Mouse (Mus musculus) hindbrain, embryonic 16.5 days (tissue): ENCODE measurements at regions not wholly inside any gene's neighbourhood (a gene's known extent, or its start where the extent isn't known, plus 50 kb on each side); places are given as distances from the start of the nearest gene placed in this dataset.

Experiments
- ATAC-seq: fragments of 200-750 bp; cut with Nextera tagmentation; 2 replicates; pipeline ENCODE4 v1.8.0; 2017; ENCODE audit warnings: moderate TSS enrichment, moderate library complexity
- H3K27ac ChIP-seq: fragments of 300-500 bp; sonication (generic); 2 replicates; pipeline ENCODE4 v1.5.1; 2014; ENCODE audit warnings: low read depth, mild to moderate bottlenecking, control low read depth, low read length, moderate library complexity
- H3K27me3 ChIP-seq: fragments of 300-500 bp; sonication (generic); replicated peaks from 2 replicates; pipeline ENCODE4 v1.6.1; 2014; ENCODE audit warnings: low read length; ENCODE audit not compliant: control insufficient read depth, insufficient read depth
- H3K36me3 ChIP-seq: fragments of 300-500 bp; sonication (generic); 2 replicates; pipeline ENCODE4 v1.6.1; 2014; ENCODE audit warnings: mild to moderate bottlenecking, low read length, moderate library complexity, mixed read lengths; ENCODE audit not compliant: control insufficient read depth, insufficient read depth
- H3K4me1 ChIP-seq: fragments of 300-500 bp; sonication (generic); 2 replicates; pipeline ENCODE4 v1.6.1; 2014; ENCODE audit warnings: low read depth, low read length; ENCODE audit not compliant: control insufficient read depth, insufficient read depth
- H3K4me2 ChIP-seq: fragments of 300-500 bp; sonication (generic); 2 replicates; pipeline ENCODE4 v1.6.1; 2014; ENCODE audit warnings: mild to moderate bottlenecking, low read length, control low read depth, moderate library complexity
- H3K4me3 ChIP-seq: fragments of 300-500 bp; sonication (generic); 2 replicates; pipeline ENCODE4 v1.5.1; 2014; ENCODE audit warnings: mild to moderate bottlenecking, low read length, control low read depth, moderate library complexity
- H3K9ac ChIP-seq: fragments of 300-500 bp; sonication (generic); 2 replicates; pipeline ENCODE4 v1.6.1; 2014; ENCODE audit warnings: low read depth, mild to moderate bottlenecking, control low read depth, low read length, moderate library complexity
- H3K9me3 ChIP-seq: fragments of 300-500 bp; sonication (generic); 2 replicates; pipeline ENCODE4 v1.6.1; 2014; ENCODE audit warnings: mild to moderate bottlenecking, low read length, moderate library complexity; ENCODE audit not compliant: control insufficient read depth
- WGBS: fragments of 180-500 bp; shearing (Covaris S2); extraction: QIAGEN DNeasy Blood & Tissue Kit; methylation state at CpG from one replicate; pipeline ENCODE4 v1.1.7; 2014; 5-methylcytosine and 5-hydroxymethylcytosine counted together

DNA sequence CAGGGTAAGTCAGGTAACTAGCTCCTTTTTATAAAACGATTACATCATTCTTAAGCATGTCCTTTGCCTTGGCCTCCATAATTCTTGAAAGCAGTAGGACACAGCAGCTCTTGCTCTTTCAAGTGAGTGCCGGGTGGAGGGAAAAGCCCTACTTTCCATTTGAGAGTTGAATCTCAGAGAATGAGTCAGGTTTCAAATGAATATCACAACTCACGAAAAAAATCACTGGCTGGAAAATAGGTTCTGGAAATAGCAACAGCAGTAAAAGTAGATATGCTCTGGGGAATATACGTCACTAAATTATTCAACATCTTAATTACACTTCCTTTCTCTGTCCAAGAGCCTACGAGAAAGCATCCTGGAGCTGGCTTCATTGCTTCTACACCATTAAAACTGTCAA, 250.5 kb downstream of the Kcnc2 start:
- H3K27ac ChIP-seq = no peak overlapping the region
- no peak overlapping the region for H3K9ac ChIP-seq
- H3K36me3 ChIP-seq = no peaks in the 10 kb centered on the region
- H3K4me3 ChIP-seq = no peak overlapping the region
- no peaks in the 10 kb centered on the region for H3K27me3 ChIP-seq
- no peaks in the 10 kb centered on the region for H3K4me1 ChIP-seq
- H3K9me3 ChIP-seq = no peaks in the 10 kb centered on the region
- no peak for ATAC-seq
- H3K4me2 ChIP-seq = no peak overlapping the region
- 68% methylated on average over 5 of the region's 5 CpGs for WGBS

DNA sequence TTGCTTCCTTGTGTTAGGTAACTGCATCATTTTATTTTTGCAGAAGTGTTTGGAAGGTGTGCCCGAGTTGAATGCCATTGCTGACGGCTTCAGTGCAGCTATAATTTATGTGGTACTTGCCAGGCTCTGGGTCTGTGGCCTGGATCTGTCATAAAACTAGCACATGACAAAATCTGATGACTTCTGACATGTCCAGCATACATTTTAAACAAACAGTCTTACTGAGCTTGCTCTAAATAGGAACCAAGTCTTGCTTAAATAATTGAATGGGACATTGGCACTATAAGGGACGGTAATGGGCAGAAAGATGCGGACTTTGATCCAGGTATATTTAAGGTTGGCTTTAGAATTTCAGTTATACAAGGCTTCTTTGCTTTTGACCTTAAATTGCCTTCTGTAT, 272.1 kb downstream of the Kcnc2 start:
- no peak for ATAC-seq
- Histone ChIP-seq H3K9me3 (no peaks in the 10 kb centered on the region), H3K4me1 (no peaks in the 10 kb centered on the region), H3K4me2 (no peak overlapping the region), H3K9ac (no peak overlapping the region), H3K36me3 (no peaks in the 10 kb centered on the region), H3K27me3 (no peaks in the 10 kb centered on the region), H3K4me3 (no peak overlapping the region), H3K27ac (no peak overlapping the region)
- 86% methylated on average over 4 of the region's 4 CpGs for WGBS

DNA sequence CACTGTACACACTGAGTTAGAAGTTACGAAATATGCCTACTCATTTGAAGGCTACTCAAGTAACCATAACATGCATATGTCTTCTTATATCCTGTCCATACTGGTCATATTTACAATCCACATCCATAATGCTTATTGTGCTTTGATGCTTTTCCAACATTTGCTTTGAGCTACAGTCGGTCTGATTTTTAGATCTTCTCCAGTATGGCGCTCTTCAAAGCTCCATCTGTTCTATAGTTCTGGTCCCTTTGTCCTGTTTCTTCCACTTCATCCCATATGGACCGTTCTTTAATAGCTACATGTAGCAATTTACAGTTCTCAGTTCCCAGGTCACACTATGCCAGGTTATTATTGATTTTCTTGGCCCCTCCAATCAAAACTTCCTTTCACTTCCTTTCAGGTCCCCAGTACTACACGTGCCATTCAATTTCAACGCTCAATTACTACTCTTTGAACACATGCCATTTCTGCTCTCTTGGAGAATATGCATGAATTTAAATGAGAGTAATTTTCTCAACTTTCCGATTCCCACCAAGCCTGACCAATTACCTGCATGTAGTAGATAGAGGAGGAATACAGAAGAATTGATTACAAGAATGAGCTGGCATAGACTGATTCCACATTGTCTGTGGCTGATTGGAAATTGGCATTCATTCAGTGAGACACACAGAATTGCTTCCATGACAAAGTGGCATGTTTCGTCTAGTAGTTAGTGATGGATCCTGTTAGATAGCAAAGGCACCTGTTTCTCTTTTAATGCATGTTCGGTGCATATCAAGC, 301.0 kb downstream of the Kcnc2 start:
- 71% methylated on average over 9 of the region's 9 CpGs for WGBS
- H3K9me3 ChIP-seq = no peaks in the 10 kb centered on the region
- ATAC-seq = peak; percentile 58; the same call in 1 of the 2 replicates
- H3K27ac ChIP-seq = no peak overlapping the region
- no peak overlapping the region for H3K9ac ChIP-seq
- H3K4me3 ChIP-seq = no peak overlapping the region
- no peaks in the 10 kb centered on the region for H3K4me1 ChIP-seq
- no peak overlapping the region for H3K4me2 ChIP-seq
- H3K27me3 ChIP-seq = no peaks in the 10 kb centered on the region
- no peaks in the 10 kb centered on the region for H3K36me3 ChIP-seq

- Histone ChIP-seq H3K36me3 (no peaks in the 10 kb centered on the region), H3K4me2 (no peak overlapping the region), H3K4me3 (no peak overlapping the region), H3K27ac (no peak overlapping the region), H3K9ac (no peak overlapping the region), H3K9me3 (no peaks in the 10 kb centered on the region), H3K27me3 (no peaks in the 10 kb centered on the region), H3K4me1 (no peaks in the 10 kb centered on the region)
- no peak for ATAC-seq
These were observed 301.6 kb downstream of the Kcnc2 start for GRCm38 (mm10) chr10:112572556-112572955.

GRCm38 (mm10) chr10:112584939-112585338, 314.0 kb downstream of the Kcnc2 start:
- no peaks in the 10 kb centered on the region for H3K9me3 ChIP-seq
- no peaks in the 10 kb centered on the region for H3K27me3 ChIP-seq
- no peak overlapping the region for H3K4me2 ChIP-seq
- H3K4me3 ChIP-seq = no peak overlapping the region
- ATAC-seq = no peak
- no peak overlapping the region for H3K27ac ChIP-seq
- WGBS = 84% methylated on average over 9 of the region's 9 CpGs
- H3K9ac ChIP-seq = no peak overlapping the region
- no peaks in the 10 kb centered on the region for H3K4me1 ChIP-seq
- no peaks in the 10 kb centered on the region for H3K36me3 ChIP-seq

- no peaks in the 10 kb centered on the region for H3K27me3 ChIP-seq
- no peak overlapping the region for H3K9ac ChIP-seq
- no peaks in the 10 kb centered on the region for H3K4me1 ChIP-seq
- H3K27ac ChIP-seq = no peak overlapping the region
- no peak overlapping the region for H3K4me2 ChIP-seq
- no peak for ATAC-seq
- H3K9me3 ChIP-seq = no peaks in the 10 kb centered on the region
- H3K4me3 ChIP-seq = no peak overlapping the region
- WGBS = 76% methylated on average over 2 of the region's 2 CpGs
- no peaks in the 10 kb centered on the region for H3K36me3 ChIP-seq
These were observed 323.4 kb downstream of the Kcnc2 start for GRCm38 (mm10) chr10:112594327-112594726.

GRCm38 (mm10) chr10:112605592-112605991, 323.2 kb downstream of the Atxn7l3b start:
- no peak for ATAC-seq

DNA sequence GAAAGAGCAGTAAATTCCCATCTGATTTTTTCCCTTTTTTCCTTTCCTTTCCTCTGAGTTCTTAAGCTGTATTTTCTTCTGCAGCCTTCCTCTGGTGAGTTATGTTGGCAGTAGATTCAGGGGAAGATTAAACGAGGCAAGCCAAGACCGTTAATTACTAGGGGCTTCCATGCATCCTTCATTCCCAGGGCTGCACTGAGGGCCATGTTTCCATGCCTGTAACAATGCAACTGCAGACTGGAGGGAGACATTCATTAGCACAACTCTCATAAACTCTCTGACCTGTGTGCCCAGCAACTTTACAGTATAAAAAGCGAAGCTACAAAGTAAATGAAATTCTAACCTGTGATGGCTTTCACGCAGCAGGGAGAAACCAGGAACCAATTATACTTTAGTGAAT, 321.2 kb downstream of the Atxn7l3b start:
- H3K36me3 ChIP-seq = no peaks in the 10 kb centered on the region
- H3K9ac ChIP-seq = no peak overlapping the region
- H3K27ac ChIP-seq = no peak overlapping the region
- H3K4me1 ChIP-seq = no peaks in the 10 kb centered on the region
- ATAC-seq = no peak
- H3K4me2 ChIP-seq = no peak overlapping the region
- WGBS = 59% methylated on average over 4 of the region's 4 CpGs
- no peaks in the 10 kb centered on the region for H3K9me3 ChIP-seq
- H3K4me3 ChIP-seq = no peak overlapping the region
- no peaks in the 10 kb centered on the region for H3K27me3 ChIP-seq

More at GRCm38 (mm10) chr10:112605592-112605991, 323.2 kb downstream of the Atxn7l3b start:
- 93% methylated on average over 2 of the region's 2 CpGs for WGBS
- Histone ChIP-seq H3K4me1 (no peaks in the 10 kb centered on the region), H3K27me3 (no peaks in the 10 kb centered on the region), H3K9ac (no peak overlapping the region), H3K9me3 (no peaks in the 10 kb centered on the region), H3K36me3 (no peaks in the 10 kb centered on the region), H3K27ac (no peak overlapping the region), H3K4me3 (no peak overlapping the region), H3K4me2 (no peak overlapping the region)

GRCm38 (mm10) chr10:112611711-112612110, 317.1 kb downstream of the Atxn7l3b start:
- Histone ChIP-seq H3K27me3 (no peaks in the 10 kb centered on the region), H3K4me2 (no peak overlapping the region), H3K4me1 (no peaks in the 10 kb centered on the region), H3K36me3 (no peaks in the 10 kb centered on the region), H3K9ac (no peak overlapping the region), H3K9me3 (no peaks in the 10 kb centered on the region), H3K27ac (no peak overlapping the region), H3K4me3 (no peak overlapping the region)
- 71% methylated on average over 3 of the region's 3 CpGs for WGBS
- ATAC-seq = no peak
